Mouse (Mus musculus) heart, embryonic 12.5 days (tissue): Measurements from ENCODE around the gene Rftn2. TPM values are rescaled to one million over a fixed set of nuclear protein-coding genes. Genes with fewer than 3 reads are reported as not detected.

ENCODE experiments used
- ATAC-seq: fragments of 200-750 bp; cut with Nextera tagmentation; 2 replicates; pipeline ENCODE4 v1.8.0; 2017; ENCODE audit warnings: moderate TSS enrichment, moderate library complexity; ENCODE audit not compliant: insufficient number of reproducible peaks, low FRiP score
- H3K27ac ChIP-seq: fragments of 300-500 bp; sonication (generic); 2 replicates; pipeline ENCODE4 v1.5.1; 2016; ENCODE audit warnings: mild to moderate bottlenecking, moderate library complexity; ENCODE audit not compliant: poor library complexity, severe bottlenecking
- H3K27me3 ChIP-seq: fragments of 300-500 bp; sonication (generic); replicated peaks from 2 replicates; pipeline ENCODE4 v1.6.1; 2016; ENCODE audit warnings: mild to moderate bottlenecking, moderate library complexity
- H3K36me3 ChIP-seq: fragments of 300-500 bp; sonication (generic); 2 replicates; pipeline ENCODE4 v1.6.1; 2016; ENCODE audit warnings: mild to moderate bottlenecking, moderate library complexity
- H3K4me1 ChIP-seq: fragments of 300-500 bp; sonication (generic); replicated peaks from 2 replicates; pipeline ENCODE4 v1.6.1; 2016; ENCODE audit warnings: mild to moderate bottlenecking
- H3K4me2 ChIP-seq: fragments of 300-500 bp; sonication (generic); 2 replicates; pipeline ENCODE4 v1.6.1; 2016; ENCODE audit warnings: mild to moderate bottlenecking, moderate library complexity
- H3K4me3 ChIP-seq: fragments of 300-500 bp; sonication (generic); 2 replicates; pipeline ENCODE4 v1.5.1; 2016; ENCODE audit warnings: mild to moderate bottlenecking
- H3K9ac ChIP-seq: fragments of 300-500 bp; sonication (generic); 2 replicates; pipeline ENCODE4 v1.6.1; 2016; ENCODE audit warnings: mild to moderate bottlenecking, moderate library complexity
- H3K9me3 ChIP-seq: fragments of 300-500 bp; sonication (generic); replicated peaks from 2 replicates; pipeline ENCODE4 v1.6.1; 2016; ENCODE audit warnings: mild to moderate bottlenecking, moderate library complexity
- WGBS: fragments of 180-500 bp; shearing (Covaris S2); methylation state at CpG from one replicate; pipeline ENCODE4 v1.1.7; 2016; 5-methylcytosine and 5-hydroxymethylcytosine counted together
- polyA plus RNA-seq: library from polyadenylated mRNA; unstranded; fragments of >200 nt; fragmentation: Nextera tagmentation; extraction: Ambion mirVana; gene quantifications from 2 replicates; pipeline ENCODE4 v1.2.1, GENCODE M21; 2016

The Rftn2 gene
- polyA plus RNA-seq, 1 experiment from 2014 or later, result 6.5 TPM

- peak overlapping the region; percentile 56; the same call in 1 of the 2 replicates for H3K9ac ChIP-seq
- peak overlapping the region; percentile 54 for H3K4me2 ChIP-seq
- peaks cover 6% of the 10 kb centered on the region; the same call in 1 of the 2 replicates for H3K9me3 ChIP-seq
- H3K36me3 ChIP-seq, result peaks cover 27% of the 10 kb centered on the region
- 61% methylated on average over 22 of the region's 22 CpGs for WGBS
- H3K4me1 ChIP-seq, result no peaks in the 10 kb centered on the region
- H3K4me3 ChIP-seq, result peak overlapping the region; percentile 29
- peak; percentile 39; the same call in 1 of the 2 replicates for ATAC-seq
- peak overlapping the region; percentile 23; the same call in 1 of the 2 replicates for H3K27ac ChIP-seq
- no peaks in the 10 kb centered on the region for H3K27me3 ChIP-seq
Observed at GRCm38 (mm10) chr1:55171361-55172325, 54.9 kb downstream of the Rftn2 start.

- ATAC-seq, result no peak
- H3K4me3 ChIP-seq, result no peak overlapping the region
- H3K36me3 ChIP-seq, result peaks cover 27% of the 10 kb centered on the region
- no peak overlapping the region for H3K9ac ChIP-seq
- no peaks in the 10 kb centered on the region for H3K27me3 ChIP-seq
- 85% methylated on average over 4 of the region's 4 CpGs for WGBS
- no peak overlapping the region for H3K4me2 ChIP-seq
- peaks cover 6% of the 10 kb centered on the region; the same call in 1 of the 2 replicates for H3K9me3 ChIP-seq
- H3K27ac ChIP-seq, result no peak overlapping the region
- no peaks in the 10 kb centered on the region for H3K4me1 ChIP-seq
Observed at GRCm38 (mm10) chr1:55168591-55168990, 58.0 kb downstream of the Rftn2 start.

GRCm38 (mm10) chr1:55167560-55167959, 59.0 kb downstream of the Rftn2 start:
- Histone ChIP-seq H3K27ac (no peak overlapping the region), H3K36me3 (peaks cover 21% of the 10 kb centered on the region), H3K9me3 (peaks cover 6% of the 10 kb centered on the region; the same call in 1 of the 2 replicates), H3K27me3 (no peaks in the 10 kb centered on the region), H3K9ac (no peak overlapping the region), H3K4me3 (no peak overlapping the region), H3K4me1 (no peaks in the 10 kb centered on the region), H3K4me2 (no peak overlapping the region)
- WGBS, result 69% methylated on average over 4 of the region's 4 CpGs
- ATAC-seq, result no peak

- peaks cover 16% of the 10 kb centered on the region for H3K36me3 ChIP-seq
- 50% methylated on average over 5 of the region's 5 CpGs for WGBS
- no peak for ATAC-seq
Observed at GRCm38 (mm10) chr1:55164005-55164404, 62.6 kb downstream of the Rftn2 start.

GRCm38 (mm10) chr1:55162781-55163180, 63.8 kb downstream of the Rftn2 start:
- Histone ChIP-seq H3K36me3 (peaks cover 14% of the 10 kb centered on the region), H3K27ac (no peak overlapping the region), H3K9ac (no peak overlapping the region), H3K9me3 (no peaks in the 10 kb centered on the region), H3K27me3 (no peaks in the 10 kb centered on the region), H3K4me3 (no peak overlapping the region), H3K4me2 (no peak overlapping the region), H3K4me1 (no peaks in the 10 kb centered on the region)
- no peak for ATAC-seq
- 69% methylated on average over 5 of the region's 5 CpGs for WGBS

More at GRCm38 (mm10) chr1:55164005-55164404, 62.6 kb downstream of the Rftn2 start:
- Histone ChIP-seq H3K9me3 (0 out of 2 replicates have a peak, but pooled peaks cover 4% of the 10 kb centered on the region), H3K4me3 (no peak overlapping the region), H3K4me1 (no peaks in the 10 kb centered on the region), H3K27ac (no peak overlapping the region), H3K27me3 (no peaks in the 10 kb centered on the region), H3K9ac (no peak overlapping the region), H3K4me2 (no peak overlapping the region)

GRCm38 (mm10) chr1:55161895-55162294, 64.7 kb downstream of the Rftn2 start:
- Histone ChIP-seq H3K27me3 (no peaks in the 10 kb centered on the region), H3K9ac (no peak overlapping the region), H3K4me1 (no peaks in the 10 kb centered on the region), H3K36me3 (peaks cover 23% of the 10 kb centered on the region), H3K4me2 (no peak overlapping the region), H3K9me3 (no peaks in the 10 kb centered on the region), H3K4me3 (no peak overlapping the region), H3K27ac (no peak overlapping the region)
- ATAC-seq, result no peak
- 71% methylated on average over 7 of the region's 7 CpGs for WGBS

GRCm38 (mm10) chr1:55160831-55161638, 65.5 kb downstream of the Rftn2 start:
- no peaks in the 10 kb centered on the region for H3K27me3 ChIP-seq
- no peaks in the 10 kb centered on the region for H3K4me1 ChIP-seq
- no peak overlapping the region for H3K9ac ChIP-seq
- no peaks in the 10 kb centered on the region for H3K9me3 ChIP-seq
- H3K4me2 ChIP-seq, result no peak overlapping the region
- no peak overlapping the region for H3K4me3 ChIP-seq
- peaks cover 31% of the 10 kb centered on the region for H3K36me3 ChIP-seq
- WGBS, result 92% methylated on average over 17 of the region's 17 CpGs
- H3K27ac ChIP-seq, result no peak overlapping the region
- no peak for ATAC-seq

GRCm38 (mm10) chr1:55160218-55160617, 66.4 kb downstream of the Rftn2 start:
- Histone ChIP-seq H3K27ac (no peak overlapping the region), H3K4me2 (no peak overlapping the region), H3K27me3 (no peaks in the 10 kb centered on the region), H3K36me3 (peaks cover 40% of the 10 kb centered on the region), H3K4me3 (no peak overlapping the region), H3K9me3 (no peaks in the 10 kb centered on the region), H3K4me1 (no peaks in the 10 kb centered on the region), H3K9ac (no peak overlapping the region)
- WGBS, result 91% methylated on average over 3 of the region's 3 CpGs
- no peak for ATAC-seq

GRCm38 (mm10) chr1:55158821-55159220, 67.8 kb downstream of the Rftn2 start:
- ATAC-seq, result no peak
- Histone ChIP-seq H3K27me3 (no peaks in the 10 kb centered on the region), H3K4me1 (no peaks in the 10 kb centered on the region), H3K4me3 (no peak overlapping the region), H3K27ac (no peak overlapping the region), H3K9me3 (no peaks in the 10 kb centered on the region), H3K36me3 (peaks cover 44% of the 10 kb centered on the region), H3K9ac (no peak overlapping the region), H3K4me2 (no peak overlapping the region)
- 87% methylated on average over 8 of the region's 8 CpGs for WGBS

- H3K9ac ChIP-seq, result no peak overlapping the region
- no peaks in the 10 kb centered on the region for H3K27me3 ChIP-seq
- WGBS, result 92% methylated on average over 3 of the region's 3 CpGs
- H3K36me3 ChIP-seq, result peaks cover 45% of the 10 kb centered on the region
- no peak overlapping the region for H3K27ac ChIP-seq
- no peak for ATAC-seq
- H3K4me3 ChIP-seq, result no peak overlapping the region
- no peaks in the 10 kb centered on the region for H3K4me1 ChIP-seq
- H3K4me2 ChIP-seq, result no peak overlapping the region
- H3K9me3 ChIP-seq, result no peaks in the 10 kb centered on the region
Observed at GRCm38 (mm10) chr1:55158211-55158610, 68.4 kb downstream of the Rftn2 start.

GRCm38 (mm10) chr1:55157329-55157728, 69.3 kb downstream of the Rftn2 start:
- no peak overlapping the region for H3K27ac ChIP-seq
- 96% methylated on average over 4 of the region's 4 CpGs for WGBS
- H3K36me3 ChIP-seq, result peaks cover 47% of the 10 kb centered on the region
- ATAC-seq, result no peak
- no peak overlapping the region for H3K9ac ChIP-seq
- H3K27me3 ChIP-seq, result no peaks in the 10 kb centered on the region
- no peaks in the 10 kb centered on the region for H3K9me3 ChIP-seq
- no peak overlapping the region for H3K4me2 ChIP-seq
- no peak overlapping the region for H3K4me3 ChIP-seq
- H3K4me1 ChIP-seq, result no peaks in the 10 kb centered on the region
